Mouse (Mus musculus) midbrain, embryonic 15.5 days (tissue): ENCODE measurements around the gene Ctnna3. TPM values are rescaled to one million over a fixed set of nuclear protein-coding genes. Genes with fewer than 3 reads are reported as not detected.
A peak's percentile ranks its signal among the peaks of the same experiment; 100 is the strongest.

Experiments
- ATAC-seq: fragments of 200-750 bp; cut with Nextera tagmentation; replicated peaks from 2 replicates; pipeline ENCODE4 v1.8.0; 2017; ENCODE audit warnings: moderate TSS enrichment
- H3K27ac ChIP-seq: fragments of 300-500 bp; sonication (generic); 2 replicates; pipeline ENCODE4 v1.5.1; 2015; ENCODE audit warnings: mild to moderate bottlenecking, inconsistent platforms
- H3K27me3 ChIP-seq: fragments of 300-500 bp; sonication (generic); replicated peaks from 2 replicates; pipeline ENCODE4 v1.6.1; 2015; ENCODE audit warnings: inconsistent platforms
- H3K36me3 ChIP-seq: fragments of 300-500 bp; sonication (generic); replicated peaks from 2 replicates; pipeline ENCODE4 v1.6.1; 2015; ENCODE audit warnings: inconsistent platforms
- H3K4me1 ChIP-seq: fragments of 300-500 bp; sonication (generic); 2 replicates; pipeline ENCODE4 v1.6.1; 2015; ENCODE audit warnings: inconsistent platforms
- H3K4me2 ChIP-seq: fragments of 300-500 bp; sonication (generic); 2 replicates; pipeline ENCODE4 v1.6.1; 2015; ENCODE audit warnings: inconsistent platforms, mild to moderate bottlenecking, moderate library complexity
- H3K4me3 ChIP-seq: fragments of 300-500 bp; sonication (generic); 2 replicates; pipeline ENCODE4 v1.5.1; 2015; ENCODE audit warnings: mild to moderate bottlenecking, inconsistent platforms
- H3K9ac ChIP-seq: fragments of 300-500 bp; sonication (generic); 2 replicates; pipeline ENCODE4 v1.6.1; 2015; ENCODE audit warnings: mild to moderate bottlenecking, inconsistent platforms
- H3K9me3 ChIP-seq: fragments of 300-500 bp; sonication (generic); 2 replicates; pipeline ENCODE4 v1.6.1; 2016; ENCODE audit warnings: inconsistent platforms
- WGBS: fragments of 180-500 bp; shearing (Covaris S2); methylation state at CpG from one replicate; pipeline ENCODE4 v1.1.7; 2015; ENCODE audit warnings: mixed read lengths; 5-methylcytosine and 5-hydroxymethylcytosine counted together
- polyA plus RNA-seq: library from polyadenylated mRNA; unstranded; fragments of >200 nt; fragmentation: Nextera tagmentation; extraction: Ambion mirVana; gene quantifications from 2 replicates; pipeline ENCODE4 v1.2.1, GENCODE M21; 2015

The Ctnna3 gene
- polyA plus RNA-seq, 1 experiment from 2014 or later = 0.80 TPM

DNA sequence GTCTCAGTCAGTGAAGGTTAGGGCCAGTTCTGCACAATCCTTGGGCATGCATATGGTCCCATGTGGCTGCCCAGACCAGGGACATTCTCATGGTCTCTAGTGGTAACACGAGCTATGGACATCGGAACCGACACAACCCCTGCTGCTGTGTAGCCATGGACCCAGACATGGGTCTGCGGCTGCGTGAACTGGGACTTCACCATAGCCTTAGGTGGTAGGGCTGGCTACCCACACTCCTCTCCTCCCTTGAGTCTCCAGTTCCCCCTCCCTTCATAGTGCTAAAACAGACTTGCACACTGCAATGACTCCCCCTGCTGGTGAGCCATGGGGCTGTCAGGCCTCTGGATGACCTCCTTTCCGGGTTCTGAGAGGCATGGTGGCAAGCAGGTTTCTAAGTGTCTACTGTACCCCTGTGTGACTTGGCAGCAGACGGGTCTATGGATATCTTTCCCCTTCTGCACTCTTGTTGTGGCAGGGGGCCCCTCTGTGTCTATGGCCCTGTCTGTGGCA, 144.3 kb downstream of the Ctnna3 start:
- Histone ChIP-seq H3K27ac (no peak overlapping the region), H3K36me3 (no peaks in the 10 kb centered on the region), H3K9me3 (no peaks in the 10 kb centered on the region), H3K9ac (no peak overlapping the region), H3K4me3 (no peak overlapping the region), H3K4me1 (no peaks in the 10 kb centered on the region), H3K27me3 (no peaks in the 10 kb centered on the region), H3K4me2 (no peak overlapping the region)
- 82% methylated on average over 7 of the region's 7 CpGs for WGBS
- ATAC-seq = no peak

DNA sequence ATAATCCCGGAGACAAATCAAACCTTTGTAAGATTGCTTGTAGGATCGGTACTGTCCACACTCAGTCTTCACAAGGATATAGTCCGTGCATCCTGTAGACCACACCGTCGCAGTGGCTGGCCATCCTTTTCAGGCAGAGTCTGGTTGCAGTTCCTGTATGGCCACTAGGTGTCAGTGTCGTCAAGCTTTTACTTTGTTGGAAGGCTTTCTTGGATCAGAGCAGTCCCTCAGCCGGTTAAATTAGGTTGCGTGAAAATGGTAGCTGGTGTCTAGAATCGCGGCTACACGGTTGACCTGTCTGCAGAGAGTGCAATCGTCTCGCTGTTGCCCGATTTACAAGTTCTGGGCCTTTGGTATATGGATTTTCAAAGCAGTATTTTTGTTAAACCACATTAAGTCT, 152.7 kb downstream of the Ctnna3 start:
- 9% methylated on average over 14 of the region's 14 CpGs for WGBS
- Histone ChIP-seq H3K27me3 (no peaks in the 10 kb centered on the region), H3K27ac (no peak overlapping the region), H3K4me3 (no peak overlapping the region), H3K9me3 (no peaks in the 10 kb centered on the region), H3K9ac (no peak overlapping the region), H3K36me3 (no peaks in the 10 kb centered on the region), H3K4me1 (no peaks in the 10 kb centered on the region), H3K4me2 (peak overlapping the region; percentile 9; the same call in 1 of the 2 replicates)
- peak; percentile 85 for ATAC-seq

GRCm38 (mm10) chr10:63583798-63584374, 154.0 kb downstream of the Ctnna3 start:
- peak overlapping the region; percentile 9; the same call in 1 of the 2 replicates for H3K4me2 ChIP-seq
- H3K9ac ChIP-seq = no peak overlapping the region
- 83% methylated on average over 20 of the region's 20 CpGs for WGBS
- no peak overlapping the region for H3K27ac ChIP-seq
- H3K36me3 ChIP-seq = no peaks in the 10 kb centered on the region
- H3K9me3 ChIP-seq = no peaks in the 10 kb centered on the region
- H3K4me1 ChIP-seq = no peaks in the 10 kb centered on the region
- no peak for ATAC-seq
- no peaks in the 10 kb centered on the region for H3K27me3 ChIP-seq
- no peak overlapping the region for H3K4me3 ChIP-seq

GRCm38 (mm10) chr10:63599417-63599816, 169.5 kb downstream of the Ctnna3 start:
- H3K9me3 ChIP-seq = no peaks in the 10 kb centered on the region
- no peak overlapping the region for H3K4me3 ChIP-seq
- 90% methylated on average over 5 of the region's 5 CpGs for WGBS
- no peak overlapping the region for H3K9ac ChIP-seq
- H3K27me3 ChIP-seq = no peaks in the 10 kb centered on the region
- no peak overlapping the region for H3K4me2 ChIP-seq
- no peak overlapping the region for H3K27ac ChIP-seq
- H3K4me1 ChIP-seq = no peaks in the 10 kb centered on the region
- no peaks in the 10 kb centered on the region for H3K36me3 ChIP-seq
- no peak for ATAC-seq

DNA sequence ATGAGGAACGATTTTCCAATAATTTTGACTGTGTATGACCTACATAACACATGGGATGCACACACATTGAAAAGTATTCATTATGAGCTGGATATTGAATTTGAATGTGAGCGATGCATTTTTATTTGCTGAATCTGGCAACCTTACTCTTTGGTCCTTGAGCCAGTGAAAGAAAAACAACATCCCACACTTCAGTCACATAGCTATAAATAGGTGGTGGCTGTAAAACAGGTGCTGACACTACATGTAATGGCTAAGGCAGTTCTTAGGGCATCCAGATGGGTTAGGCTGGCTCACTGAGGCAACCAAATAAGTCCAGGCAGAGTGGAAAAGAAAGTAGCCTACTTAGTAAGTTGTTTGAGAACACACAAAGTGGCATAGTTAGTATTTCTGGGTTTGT, 171.3 kb downstream of the Ctnna3 start:
- H3K27ac ChIP-seq = no peak overlapping the region
- H3K4me1 ChIP-seq = no peaks in the 10 kb centered on the region
- no peak for ATAC-seq
- H3K9me3 ChIP-seq = no peaks in the 10 kb centered on the region
- WGBS = 80% methylated on average over 2 of the region's 2 CpGs
- H3K4me2 ChIP-seq = no peak overlapping the region
- H3K36me3 ChIP-seq = no peaks in the 10 kb centered on the region
- H3K4me3 ChIP-seq = no peak overlapping the region
- H3K9ac ChIP-seq = no peak overlapping the region
- no peaks in the 10 kb centered on the region for H3K27me3 ChIP-seq

DNA sequence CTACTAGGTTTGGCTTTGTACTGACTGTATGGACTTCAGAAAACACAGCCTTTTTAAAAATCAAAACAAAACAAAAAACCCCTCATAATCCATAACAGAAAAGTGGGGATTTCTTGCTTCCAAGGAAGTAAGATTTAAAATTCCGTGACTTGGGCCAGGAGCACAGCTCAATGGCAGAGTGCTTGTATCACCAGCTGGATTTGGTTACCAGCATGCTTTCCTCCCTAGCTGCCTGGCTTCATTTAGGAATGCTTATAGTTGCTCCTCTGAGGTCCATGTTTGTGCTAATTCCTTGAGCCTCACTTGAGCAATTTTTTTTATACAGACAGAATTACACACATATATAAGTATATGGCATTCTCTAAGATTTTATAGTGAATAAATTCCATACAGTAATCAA, 198.6 kb downstream of the Ctnna3 start:
- no peak overlapping the region for H3K4me3 ChIP-seq
- no peak for ATAC-seq
- WGBS = 84% methylated on average over 1 of the region's 1 CpGs
- H3K27ac ChIP-seq = no peak overlapping the region
- H3K9me3 ChIP-seq = no peaks in the 10 kb centered on the region
- no peaks in the 10 kb centered on the region for H3K36me3 ChIP-seq
- no peaks in the 10 kb centered on the region for H3K27me3 ChIP-seq
- H3K9ac ChIP-seq = no peak overlapping the region
- H3K4me2 ChIP-seq = no peak overlapping the region
- no peaks in the 10 kb centered on the region for H3K4me1 ChIP-seq

GRCm38 (mm10) chr10:63633915-63634314, 204.0 kb downstream of the Ctnna3 start:
- no peak overlapping the region for H3K9ac ChIP-seq
- H3K27me3 ChIP-seq = no peaks in the 10 kb centered on the region
- WGBS = 96% methylated on average over 1 of the region's 1 CpGs
- no peak overlapping the region for H3K4me2 ChIP-seq
- no peaks in the 10 kb centered on the region for H3K36me3 ChIP-seq
- H3K27ac ChIP-seq = no peak overlapping the region
- H3K9me3 ChIP-seq = no peaks in the 10 kb centered on the region
- no peaks in the 10 kb centered on the region for H3K4me1 ChIP-seq
- no peak overlapping the region for H3K4me3 ChIP-seq
- no peak for ATAC-seq

GRCm38 (mm10) chr10:63637987-63638386, 208.1 kb downstream of the Ctnna3 start:
- H3K9me3 ChIP-seq = no peaks in the 10 kb centered on the region
- H3K36me3 ChIP-seq = no peaks in the 10 kb centered on the region
- WGBS = 90% methylated on average over 5 of the region's 5 CpGs
- H3K4me2 ChIP-seq = no peak overlapping the region
- H3K27me3 ChIP-seq = no peaks in the 10 kb centered on the region
- no peak overlapping the region for H3K9ac ChIP-seq
- ATAC-seq = no peak
- no peaks in the 10 kb centered on the region for H3K4me1 ChIP-seq
- H3K4me3 ChIP-seq = no peak overlapping the region
- no peak overlapping the region for H3K27ac ChIP-seq

GRCm38 (mm10) chr10:63647300-63647699, 217.4 kb downstream of the Ctnna3 start:
- H3K4me1 ChIP-seq = no peaks in the 10 kb centered on the region
- WGBS = 8% methylated on average over 3 of the region's 3 CpGs
- no peak overlapping the region for H3K4me3 ChIP-seq
- no peak overlapping the region for H3K27ac ChIP-seq
- no peak for ATAC-seq
- H3K4me2 ChIP-seq = no peak overlapping the region
- H3K36me3 ChIP-seq = no peaks in the 10 kb centered on the region
- no peaks in the 10 kb centered on the region for H3K27me3 ChIP-seq
- no peak overlapping the region for H3K9ac ChIP-seq
- H3K9me3 ChIP-seq = no peaks in the 10 kb centered on the region

DNA sequence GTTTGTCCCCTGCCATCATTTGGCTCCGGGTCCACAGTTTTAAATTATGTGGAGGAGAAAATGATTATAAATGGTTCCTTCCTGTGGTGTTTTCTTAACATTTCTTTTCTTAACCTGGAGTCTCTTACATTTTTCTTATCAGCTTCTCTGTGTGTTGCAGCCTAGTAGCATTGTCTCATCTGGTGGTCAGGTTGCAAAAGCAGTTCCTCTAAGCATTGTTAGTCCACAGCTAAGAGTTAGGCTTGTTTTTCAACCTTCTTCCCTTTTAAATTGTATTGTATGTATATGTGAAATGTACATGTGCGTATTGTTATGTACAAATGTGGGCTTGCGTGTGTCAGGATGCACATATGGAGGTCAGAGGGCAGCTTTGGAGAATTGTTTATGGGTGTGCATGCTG, 220.4 kb downstream of the Ctnna3 start:
- Histone ChIP-seq H3K9me3 (no peaks in the 10 kb centered on the region), H3K27me3 (no peaks in the 10 kb centered on the region), H3K27ac (no peak overlapping the region), H3K4me2 (no peak overlapping the region), H3K4me3 (no peak overlapping the region), H3K4me1 (no peaks in the 10 kb centered on the region), H3K9ac (no peak overlapping the region), H3K36me3 (no peaks in the 10 kb centered on the region)
- no peak for ATAC-seq
- 77% methylated on average over 3 of the region's 3 CpGs for WGBS

DNA sequence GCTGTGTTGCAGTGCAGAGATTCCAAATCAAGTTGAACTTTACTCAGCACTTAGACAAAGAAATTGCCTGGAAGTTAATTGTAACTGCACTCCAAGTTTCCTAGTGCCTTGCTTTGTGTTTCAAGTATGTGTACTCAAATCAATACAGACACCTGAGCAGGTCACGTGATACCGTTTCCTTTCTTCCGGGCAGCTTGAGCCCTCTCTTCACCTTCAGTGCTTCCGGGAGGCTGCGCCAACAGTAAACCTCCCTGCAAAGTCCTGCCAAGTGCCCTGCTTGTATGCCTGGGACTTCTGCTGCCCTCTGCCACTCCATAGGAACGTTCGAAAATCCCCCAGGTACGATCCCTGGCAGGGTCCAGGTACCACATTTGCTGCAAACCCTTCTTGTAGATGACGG, 223.0 kb downstream of the Ctnna3 start:
- Histone ChIP-seq H3K4me1 (no peaks in the 10 kb centered on the region), H3K27me3 (no peaks in the 10 kb centered on the region), H3K27ac (no peak overlapping the region), H3K9ac (no peak overlapping the region), H3K4me2 (no peak overlapping the region), H3K9me3 (no peaks in the 10 kb centered on the region), H3K36me3 (no peaks in the 10 kb centered on the region), H3K4me3 (no peak overlapping the region)
- ATAC-seq = no peak
- WGBS = 77% methylated on average over 9 of the region's 9 CpGs

DNA sequence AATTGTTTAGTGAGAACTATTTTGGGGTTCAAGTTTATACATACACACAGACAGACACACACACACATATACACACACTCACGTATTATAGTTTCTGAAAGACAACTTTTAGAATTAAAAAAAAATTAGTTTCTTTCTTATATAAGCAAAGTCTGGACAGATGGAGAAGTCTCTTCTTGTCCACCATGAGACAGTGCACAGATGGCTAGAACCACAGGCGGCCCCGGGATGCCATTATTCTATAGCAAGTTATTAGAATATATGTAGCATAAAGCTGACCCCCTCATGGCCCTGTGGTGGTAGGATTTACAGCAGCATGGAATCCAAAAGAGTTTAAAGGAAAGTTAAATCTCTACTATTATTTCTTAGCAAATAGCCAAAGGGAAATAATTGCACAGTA, 223.7 kb downstream of the Ctnna3 start:
- Histone ChIP-seq H3K9ac (no peak overlapping the region), H3K27ac (no peak overlapping the region), H3K4me3 (no peak overlapping the region), H3K36me3 (no peaks in the 10 kb centered on the region), H3K4me2 (no peak overlapping the region), H3K9me3 (no peaks in the 10 kb centered on the region), H3K27me3 (no peaks in the 10 kb centered on the region), H3K4me1 (no peaks in the 10 kb centered on the region)
- ATAC-seq = no peak
- 90% methylated on average over 3 of the region's 3 CpGs for WGBS

GRCm38 (mm10) chr10:63654560-63654959, 224.7 kb downstream of the Ctnna3 start:
- Histone ChIP-seq H3K27me3 (no peaks in the 10 kb centered on the region), H3K4me2 (no peak overlapping the region), H3K4me1 (no peaks in the 10 kb centered on the region), H3K9me3 (no peaks in the 10 kb centered on the region), H3K36me3 (no peaks in the 10 kb centered on the region), H3K4me3 (no peak overlapping the region), H3K9ac (no peak overlapping the region), H3K27ac (no peak overlapping the region)
- no peak for ATAC-seq
- 89% methylated on average over 5 of the region's 5 CpGs for WGBS
